Mouse (Mus musculus) CH12.LX (cell line): ENCODE measurements at regions not wholly inside any gene's neighbourhood (a gene's known extent, or its start where the extent isn't known, plus 50 kb on each side); places are given as distances from the start of the nearest gene placed in this dataset.

Experiments used
- DNase-seq: peaks from one replicate; pipeline ENCODE4 v3.0.0-alpha.2; 2013; ENCODE audit errors: extremely low read depth
- H3K27ac ChIP-seq: 2 replicates; pipeline ENCODE4 v1.5.1; 2012; ENCODE audit warnings: low read depth, mild to moderate bottlenecking, control low read depth, moderate library complexity; ENCODE audit not compliant: insufficient read depth
- H3K27me3 ChIP-seq: replicated peaks from 2 replicates; pipeline ENCODE3; 2012; ENCODE audit warnings: inconsistent platforms
- H3K36me3 ChIP-seq, 2 experiments: replicated peaks in 1 of 2; 2 replicates each; pipeline versions ENCODE3 to v1.6.1; 2012; ENCODE audit warnings: inconsistent platforms in 1 of 2, low read length in 1 of 2, mild to moderate bottlenecking in 1 of 2, mixed read lengths in 1 of 2, moderate library complexity in 1 of 2; ENCODE audit not compliant: control insufficient read depth in 1 of 2, insufficient read depth in 1 of 2
- H3K4me1 ChIP-seq, 2 experiments: 2 replicates each; pipeline ENCODE4 v1.6.1; 2012; ENCODE audit warnings: inconsistent platforms in 1 of 2, moderate library complexity in 1 of 2; ENCODE audit not compliant: insufficient read depth in 2 of 2, control insufficient read depth in 1 of 2
- H3K4me2 ChIP-seq: 2 replicates; pipeline ENCODE4 v1.6.1; 2012; ENCODE audit warnings: low read depth, mild to moderate bottlenecking, control low read depth; ENCODE audit not compliant: poor library complexity, insufficient read depth, severe bottlenecking
- H3K4me3 ChIP-seq, 3 experiments: fragments of 150-350 bp in 1 of 3; sonication (generic) in 1 of 3; replicated peaks in 1 of 3; 2 replicates each; pipeline versions ENCODE3 to v1.5.1; 2011 to 2012; ENCODE audit warnings: low read depth in 2 of 3, low read length in 2 of 3, mild to moderate bottlenecking in 2 of 3, moderate library complexity in 2 of 3, control low read depth in 1 of 3, improper control_type of control experiment in 1 of 3, inconsistent platforms in 1 of 3, mixed read lengths in 1 of 3; ENCODE audit not compliant: poor library complexity in 1 of 3
- H3K79me2 ChIP-seq: replicated peaks from 2 replicates; pipeline ENCODE4 v1.6.1; 2012; ENCODE audit warnings: mild to moderate bottlenecking, moderate library complexity; ENCODE audit not compliant: control insufficient read depth, poor library complexity, insufficient read depth, severe bottlenecking; ENCODE audit errors: extremely low read depth
- H3K9ac ChIP-seq: 2 replicates; pipeline ENCODE4 v1.6.1; 2012; ENCODE audit warnings: low read depth, mild to moderate bottlenecking, control low read depth, moderate library complexity; ENCODE audit not compliant: insufficient read depth
- H3K9me3 ChIP-seq: replicated peaks from 2 replicates; pipeline ENCODE3; 2012; ENCODE audit warnings: low read length, inconsistent platforms, mixed read lengths
- CHD1 ChIP-seq: IDR thresholded peaks from 2 replicates; pipeline ENCODE4 v1.6.1; 2012; ENCODE audit warnings: low read depth, low read length, improper control_type of control experiment, inconsistent platforms
- CHD2 ChIP-seq: IDR thresholded peaks from 2 replicates; pipeline ENCODE4 v1.6.1; 2011; ENCODE audit warnings: low read length, improper control_type of control experiment
- CTCF ChIP-seq, 2 experiments: IDR thresholded peaks in 1 of 2; conservative IDR thresholded peaks in 1 of 2; 2 replicates each; pipeline ENCODE4 v1.5.1; 2011 to 2012; ENCODE audit warnings: low read depth in 2 of 2, low read length in 2 of 2, improper control_type of control experiment in 1 of 2, inconsistent platforms in 1 of 2, mild to moderate bottlenecking in 1 of 2, moderate library complexity in 1 of 2
- E2F4 ChIP-seq: IDR thresholded peaks from 2 replicates; pipeline ENCODE4 v1.6.1; 2011; ENCODE audit warnings: low read depth, low read length, improper control_type of control experiment; ENCODE audit not compliant: insufficient replicate concordance
- EP300 ChIP-seq: IDR thresholded peaks from 2 replicates; pipeline ENCODE4 v1.6.1; 2011; ENCODE audit warnings: low read length, improper control_type of control experiment
- ETS1 ChIP-seq: conservative IDR thresholded peaks from 2 replicates; pipeline ENCODE4 v1.6.1; 2012; ENCODE audit warnings: low read depth, mild to moderate bottlenecking, inconsistent platforms, low read length, improper control_type of control experiment, moderate library complexity
- GABPA ChIP-seq: IDR thresholded peaks from 2 replicates; pipeline ENCODE4 v1.6.1; 2012; ENCODE audit warnings: low read depth, low read length, improper control_type of control experiment, inconsistent platforms; ENCODE audit not compliant: insufficient replicate concordance
- HCFC1 ChIP-seq: IDR thresholded peaks from 2 replicates; pipeline ENCODE4 v1.6.1; 2012; ENCODE audit warnings: low read depth, mild to moderate bottlenecking, inconsistent platforms, low read length, improper control_type of control experiment
- IRF4 ChIP-seq: IDR thresholded peaks from 2 replicates; pipeline ENCODE4 v1.6.1; 2014; ENCODE audit warnings: low read depth, mild to moderate bottlenecking, inconsistent platforms, low read length, improper control_type of control experiment
- JUN ChIP-seq: IDR thresholded peaks from 2 replicates; pipeline ENCODE4 v1.6.1; 2011; ENCODE audit warnings: low read depth, mild to moderate bottlenecking, low read length, improper control_type of control experiment, moderate library complexity; ENCODE audit not compliant: insufficient read depth
- JUND ChIP-seq: conservative IDR thresholded peaks from 2 replicates; pipeline ENCODE4 v1.6.1; 2011; ENCODE audit warnings: low read depth, low read length, improper control_type of control experiment
- MAFK ChIP-seq: IDR thresholded peaks from 2 replicates; pipeline ENCODE4 v1.6.1; 2011; ENCODE audit warnings: low read length, improper control_type of control experiment; ENCODE audit not compliant: insufficient replicate concordance
- MAX ChIP-seq: IDR thresholded peaks from 2 replicates; pipeline ENCODE4 v1.6.1; 2011; ENCODE audit warnings: low read length, improper control_type of control experiment
- MAZ ChIP-seq: IDR thresholded peaks from 2 replicates; pipeline ENCODE4 v1.6.1; 2012; ENCODE audit warnings: low read depth, mild to moderate bottlenecking, inconsistent platforms, low read length, improper control_type of control experiment, moderate library complexity
- MEF2A ChIP-seq: IDR thresholded peaks from 2 replicates; pipeline ENCODE4 v1.6.1; 2014; ENCODE audit warnings: low read depth, mild to moderate bottlenecking, inconsistent platforms, low read length, improper control_type of control experiment, borderline replicate concordance
- MXI1 ChIP-seq: IDR thresholded peaks from 2 replicates; pipeline ENCODE4 v1.6.1; 2011; ENCODE audit warnings: mild to moderate bottlenecking, low read depth, low read length, improper control_type of control experiment
- MYC ChIP-seq: IDR thresholded peaks from 2 replicates; pipeline ENCODE4 v1.6.1; 2011; ENCODE audit warnings: low read depth, mild to moderate bottlenecking, improper control_type of control experiment, low read length
- NELFE ChIP-seq: IDR thresholded peaks from 2 replicates; pipeline ENCODE4 v1.6.1; 2011; ENCODE audit warnings: low read depth, low read length, improper control_type of control experiment
- NRF1 ChIP-seq: IDR thresholded peaks from 2 replicates; pipeline ENCODE4 v1.6.1; 2014; ENCODE audit warnings: low read depth, mild to moderate bottlenecking, inconsistent platforms, low read length, improper control_type of control experiment, moderate library complexity
- PAX5 ChIP-seq: IDR thresholded peaks from 2 replicates; pipeline ENCODE4 v1.6.1; 2012; ENCODE audit warnings: low read length, inconsistent platforms, mixed read lengths
- POLR2AphosphoS2 ChIP-seq: IDR thresholded peaks from 2 replicates; pipeline ENCODE4 v1.6.1; 2011; ENCODE audit warnings: low read depth, low read length, improper control_type of control experiment
- RAD21 ChIP-seq: IDR thresholded peaks from 2 replicates; pipeline ENCODE4 v1.6.1; 2011; ENCODE audit warnings: low read depth, mild to moderate bottlenecking, low read length, improper control_type of control experiment, moderate library complexity
- RCOR1 ChIP-seq: conservative IDR thresholded peaks from 2 replicates; pipeline ENCODE4 v1.6.1; 2012; ENCODE audit warnings: low read depth, mild to moderate bottlenecking, inconsistent platforms, low read length, improper control_type of control experiment
- SMC3 ChIP-seq: IDR thresholded peaks from 2 replicates; pipeline ENCODE4 v1.6.1; 2011; ENCODE audit warnings: low read depth, low read length, improper control_type of control experiment
- TBP ChIP-seq: conservative IDR thresholded peaks from 2 replicates; pipeline ENCODE4 v1.6.1; 2011; ENCODE audit warnings: low read depth, low read length, improper control_type of control experiment
- TCF12 ChIP-seq: IDR thresholded peaks from 2 replicates; pipeline ENCODE4 v1.6.1; 2014; ENCODE audit warnings: low read depth, mild to moderate bottlenecking, inconsistent platforms, low read length, improper control_type of control experiment
- UBTF ChIP-seq: IDR thresholded peaks from 2 replicates; pipeline ENCODE4 v1.6.1; 2012; ENCODE audit warnings: low read depth, mild to moderate bottlenecking, inconsistent platforms, low read length, improper control_type of control experiment, moderate library complexity
- USF1 ChIP-seq: IDR thresholded peaks from 2 replicates; pipeline ENCODE4 v1.6.1; 2014; ENCODE audit warnings: low read depth, mild to moderate bottlenecking, inconsistent platforms, low read length, improper control_type of control experiment
- USF2 ChIP-seq: conservative IDR thresholded peaks from 2 replicates; pipeline ENCODE4 v1.6.1; 2011; ENCODE audit warnings: low read depth, low read length, improper control_type of control experiment
- ZC3H11A ChIP-seq: IDR thresholded peaks from 2 replicates; pipeline ENCODE4 v1.6.1; 2012; ENCODE audit warnings: low read depth, mild to moderate bottlenecking, inconsistent platforms, low read length, improper control_type of control experiment
- ZKSCAN1 ChIP-seq: IDR thresholded peaks from 2 replicates; pipeline ENCODE4 v1.6.1; 2012; ENCODE audit warnings: low read depth, inconsistent platforms, low read length, improper control_type of control experiment, borderline replicate concordance
- ZMIZ1 ChIP-seq: IDR thresholded peaks from 2 replicates; pipeline ENCODE4 v1.6.1; 2012; ENCODE audit warnings: low read depth, mild to moderate bottlenecking, inconsistent platforms, low read length, improper control_type of control experiment
- ZNF384 ChIP-seq: IDR thresholded peaks from 2 replicates; pipeline ENCODE4 v1.6.1; 2012; ENCODE audit warnings: low read depth, low read length, improper control_type of control experiment, inconsistent platforms
- dilution Hi-C: fragments of 300-500 bp; cut with MboI; formaldehyde crosslinking; loops from 2 replicates; pipeline ENCODE4 v1.14.3; 2020; ENCODE audit warnings: low sequenced_read_pairs; ENCODE audit not compliant: extremely low pct_unique_long_range_greater_than_20kb, extremely low pct_ligation_motif_present
- in situ Hi-C: fragments of 300-500 bp; cut with MboI; formaldehyde crosslinking; loops from 3 replicates; pipeline ENCODE4 v1.14.3; 2019; ENCODE audit warnings: low sequenced_read_pairs, low pct_ligation_motif_present, low pct_unique_long_range_greater_than_20kb, mixed read lengths

DNA sequence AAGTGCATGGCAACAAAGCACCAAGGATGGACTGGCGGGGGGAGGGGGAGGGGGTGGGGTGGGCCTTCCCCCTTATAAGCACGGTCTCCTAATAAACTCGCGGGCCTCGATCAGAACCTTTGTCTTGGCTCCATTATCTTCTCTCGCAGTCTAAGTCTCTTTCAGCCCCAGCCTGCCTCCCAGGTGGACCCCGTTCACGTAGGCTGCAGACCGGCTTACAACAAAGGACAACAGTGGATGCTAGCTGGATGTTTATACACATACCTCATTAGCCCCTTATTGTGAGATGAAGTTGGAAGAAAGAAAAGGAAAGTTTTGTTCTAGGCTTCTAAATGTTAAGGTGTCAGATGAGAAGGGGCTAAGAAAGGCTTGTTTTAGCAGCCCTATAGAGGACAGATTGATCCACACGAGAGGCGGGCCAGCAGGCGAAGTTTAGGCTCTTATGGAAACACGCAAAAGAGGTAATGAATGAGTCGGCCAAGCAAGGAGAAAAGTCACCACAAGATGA is 272.6 kb downstream of the Cd47 start:
- Histone ChIP-seq H3K9me3 (peaks cover 3% of the 10 kb centered on the region), H3K27me3 (no peaks in the 10 kb centered on the region), H3K79me2 (no peaks in the 10 kb centered on the region)
- TF ChIP-seq MXI1, result no peak
- TF ChIP-seq, all 38 proteins: peak for 0
- dilution Hi-C loops, result no loop called here
- DNase-seq, result no peak
- Histone ChIP-seq H3K36me3 (no peaks in the 10 kb centered on the region), H3K4me3 (no peak overlapping the region), H3K27ac (no peak overlapping the region), H3K4me2 (no peak overlapping the region), H3K9ac (no peak overlapping the region), H3K4me1 (peaks cover 7 to 27% of the 10 kb centered on the region in 2 experiments; a peak in 3 of 4 replicates)
- in situ Hi-C loops, result no loop called here

DNA sequence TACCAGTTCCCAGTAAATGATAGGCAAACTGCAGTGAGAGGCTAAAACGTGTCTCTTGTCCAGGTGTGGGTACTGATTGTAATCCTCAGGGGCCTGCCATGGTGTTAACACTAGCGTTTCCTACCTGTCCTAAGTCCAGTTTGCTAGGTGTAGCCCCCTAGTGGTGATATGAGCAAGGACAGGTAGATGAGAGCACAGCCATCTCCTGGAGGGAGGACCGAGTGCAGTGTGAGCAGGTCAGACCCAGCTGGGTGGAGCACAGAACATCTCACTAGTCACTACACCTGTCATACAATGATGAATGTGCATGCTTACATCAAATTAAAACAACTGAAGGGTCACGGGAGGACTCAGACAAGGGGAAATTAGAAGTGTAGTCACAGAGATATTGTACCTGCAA is 273.6 kb downstream of the Cd47 start:
- H3K27ac ChIP-seq, result no peak overlapping the region
- no peaks in the 10 kb centered on the region for H3K27me3 ChIP-seq
- DNase-seq, result peak; percentile 58
- no peaks in the 10 kb centered on the region for H3K79me2 ChIP-seq
- dilution Hi-C loops, result no loop called here
- no peak overlapping the region for H3K4me2 ChIP-seq
- H3K4me1 ChIP-seq, result peaks cover 4 to 26% of the 10 kb centered on the region in 2 experiments; a peak in 3 of 4 replicates
- H3K9ac ChIP-seq, result no peak overlapping the region
- no peaks in the 10 kb centered on the region for H3K9me3 ChIP-seq
- no peak overlapping the region for H3K4me3 ChIP-seq
- H3K36me3 ChIP-seq, result no peaks in the 10 kb centered on the region
- in situ Hi-C loops, result no loop called here
- TF ChIP-seq TBP (no peak), POLR2AphosphoS2 (no peak), MEF2A (no peak), CHD2 (no peak), MAFK (no peak), UBTF (no peak), CHD1 (no peak), CTCF (conservative IDR thresholded peaks at IDR 0.05 in 1 of 2, IDR thresholded peaks at IDR 0.05 in 1 of 2; ENCODE audit: low read depth in 2 of 2, low read length in 2 of 2) (peak; percentile 82 to 88), JUN (no peak), ZC3H11A (no peak), MAZ (no peak), HCFC1 (0 out of 2 replicates have a peak, but pooled peaks have one; percentile 19), TCF12 (no peak), PAX5 (no peak), MXI1 (no peak), SMC3 (peak; percentile 91), USF2 (no peak), IRF4 (no peak), ZKSCAN1 (no peak), ZNF384 (no peak), NELFE (no peak), MYC (0 out of 2 replicates have a peak, but pooled peaks have one; percentile 23), MAX (no peak), ZMIZ1 (no peak), E2F4 (no peak), ETS1 (no peak), RCOR1 (no peak), RAD21 (peak; percentile 70), USF1 (no peak), GABPA (no peak), JUND (0 out of 2 replicates have a peak, but pooled peaks have one; percentile 23), EP300 (no peak), NRF1 (no peak)
